Mouse (Mus musculus): ENCODE data around the gene Kcnq4. TPM values are rescaled to one million over a fixed set of nuclear protein-coding genes. Genes with fewer than 3 reads are reported as not detected.

Gene Kcnq4
- polyA plus RNA-seq, 1 experiment, result 2.0 TPM

DNA sequence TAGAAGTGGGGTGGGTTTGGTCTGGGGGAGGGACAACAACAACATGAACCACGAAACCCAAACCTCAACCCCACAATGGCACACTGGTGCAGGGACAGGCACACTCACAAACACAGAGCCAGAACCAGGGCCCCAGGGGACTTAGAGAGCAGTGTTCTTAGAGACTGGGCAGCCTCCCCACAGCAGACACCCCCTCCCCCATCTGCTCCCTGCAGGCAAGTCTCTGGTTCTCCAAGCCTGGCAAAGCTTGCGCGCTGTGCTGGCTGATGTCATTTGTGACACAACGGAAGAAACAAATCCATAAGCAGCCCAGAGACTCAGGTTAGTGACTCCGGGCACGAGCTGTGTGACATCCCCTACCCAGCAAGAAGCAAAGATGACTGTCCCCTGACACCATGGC is 7.1 kb downstream of the Kcnq4 start:
- TF ChIP-seq CTCF (IDR thresholded peaks at IDR 0.05; ENCODE audit: borderline replicate concordance, control insufficient read depth, extremely low read depth, insufficient read depth, low read length, poor library complexity) (no peak), POLR2A (IDR thresholded peaks at IDR 0.05; ENCODE audit: control insufficient read depth, extremely low read depth, insufficient read depth, low read length, poor library complexity) (no peak)
- H3K27me3 ChIP-seq (ENCODE audit: control insufficient read depth, insufficient read depth, low read length), result peaks cover 4% of the 10 kb centered on the region; the same call in 1 of the 2 replicates
- 86% methylated on average over 6 of the region's 6 CpGs for WGBS
- H3K4me1 ChIP-seq (replicated peaks; ENCODE audit: control insufficient read depth, insufficient read depth, low read length), result no peaks in the 10 kb centered on the region
- no peak for DNase-seq
- no peak overlapping the region for H3K4me3 ChIP-seq (ENCODE audit: control insufficient read depth, insufficient read depth, low read length)
- no peaks in the 10 kb centered on the region for H3K36me3 ChIP-seq (ENCODE audit: control insufficient read depth, insufficient read depth, low read length)
- H3K27ac ChIP-seq (ENCODE audit: control insufficient read depth, insufficient read depth, low read length), result no peak overlapping the region

DNA sequence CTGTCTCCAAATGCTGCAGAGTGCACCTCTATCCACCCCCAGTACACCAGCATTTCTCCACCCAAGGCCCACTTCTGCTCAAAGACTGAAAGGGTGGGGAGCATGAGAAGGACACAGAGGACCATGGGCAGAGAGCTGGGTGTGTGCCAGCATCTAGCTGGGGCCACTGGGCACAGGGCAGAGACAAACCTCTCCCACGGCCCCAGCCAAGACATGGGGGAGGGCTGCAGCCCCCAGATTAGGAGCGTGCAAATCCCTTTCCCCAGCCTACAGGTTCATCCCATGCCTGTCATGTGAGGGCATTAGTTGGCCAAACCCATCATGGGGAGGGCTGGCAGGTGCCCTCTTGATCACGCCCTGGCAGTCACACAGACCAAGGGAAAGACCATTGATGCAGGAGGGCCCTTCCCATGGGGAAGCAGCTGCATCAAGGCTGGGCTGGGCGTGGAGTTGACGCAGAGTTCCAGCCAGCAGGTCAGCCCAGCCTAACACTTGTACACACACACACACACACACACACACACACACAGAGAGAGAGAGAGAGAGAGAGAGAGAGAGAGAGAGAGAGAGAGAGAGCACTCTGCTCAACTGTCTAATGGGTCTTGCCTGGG is 14.3 kb downstream of the Kcnq4 start:
- 86% methylated on average over 5 of the region's 5 CpGs for WGBS
- Histone ChIP-seq H3K27me3 (ENCODE audit: control insufficient read depth, insufficient read depth, low read length) (peaks cover 7% of the 10 kb centered on the region), H3K4me3 (ENCODE audit: control insufficient read depth, insufficient read depth, low read length) (no peak overlapping the region), H3K27ac (ENCODE audit: control insufficient read depth, insufficient read depth, low read length) (no peak overlapping the region), H3K36me3 (ENCODE audit: control insufficient read depth, insufficient read depth, low read length) (no peaks in the 10 kb centered on the region), H3K4me1 (replicated peaks; ENCODE audit: control insufficient read depth, insufficient read depth, low read length) (peaks cover 10% of the 10 kb centered on the region)
- TF ChIP-seq CTCF (IDR thresholded peaks at IDR 0.05; ENCODE audit: borderline replicate concordance, control insufficient read depth, extremely low read depth, insufficient read depth, low read length, poor library complexity), result no peak
- TF ChIP-seq POLR2A (IDR thresholded peaks at IDR 0.05; ENCODE audit: control insufficient read depth, extremely low read depth, insufficient read depth, low read length, poor library complexity), result no peak
- DNase-seq, result no peak

DNA sequence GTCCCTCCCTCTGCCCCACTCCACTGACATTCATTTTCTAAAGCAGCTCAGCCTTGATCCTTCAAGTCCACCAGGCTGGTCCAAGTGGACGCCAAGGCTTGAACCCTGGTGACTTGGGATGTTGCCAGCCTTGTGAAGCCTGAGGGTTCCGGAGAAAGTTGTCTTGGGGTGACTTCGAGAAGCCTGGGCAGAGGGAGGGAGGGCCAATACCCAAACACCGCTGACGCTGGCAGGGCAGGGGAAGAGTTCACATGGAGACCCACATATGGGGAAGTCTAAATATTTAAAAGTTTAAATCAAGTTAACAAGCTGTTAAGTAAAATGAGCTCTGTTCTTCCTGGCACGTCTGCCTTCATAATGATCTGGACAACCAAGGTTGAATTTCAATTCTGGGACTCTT is 15.7 kb downstream of the Kcnq4 start:
- Histone ChIP-seq H3K36me3 (ENCODE audit: control insufficient read depth, insufficient read depth, low read length) (no peaks in the 10 kb centered on the region), H3K4me3 (ENCODE audit: control insufficient read depth, insufficient read depth, low read length) (no peak overlapping the region), H3K27me3 (ENCODE audit: control insufficient read depth, insufficient read depth, low read length) (peaks cover 7% of the 10 kb centered on the region), H3K27ac (ENCODE audit: control insufficient read depth, insufficient read depth, low read length) (no peak overlapping the region), H3K4me1 (replicated peaks; ENCODE audit: control insufficient read depth, insufficient read depth, low read length) (peaks cover 10% of the 10 kb centered on the region)
- no peak for DNase-seq
- WGBS, result 76% methylated on average over 6 of the region's 6 CpGs
- TF ChIP-seq POLR2A (IDR thresholded peaks at IDR 0.05; ENCODE audit: control insufficient read depth, extremely low read depth, insufficient read depth, low read length, poor library complexity), result no peak
- no peak for TF ChIP-seq CTCF (IDR thresholded peaks at IDR 0.05; ENCODE audit: borderline replicate concordance, control insufficient read depth, extremely low read depth, insufficient read depth, low read length, poor library complexity)

DNA sequence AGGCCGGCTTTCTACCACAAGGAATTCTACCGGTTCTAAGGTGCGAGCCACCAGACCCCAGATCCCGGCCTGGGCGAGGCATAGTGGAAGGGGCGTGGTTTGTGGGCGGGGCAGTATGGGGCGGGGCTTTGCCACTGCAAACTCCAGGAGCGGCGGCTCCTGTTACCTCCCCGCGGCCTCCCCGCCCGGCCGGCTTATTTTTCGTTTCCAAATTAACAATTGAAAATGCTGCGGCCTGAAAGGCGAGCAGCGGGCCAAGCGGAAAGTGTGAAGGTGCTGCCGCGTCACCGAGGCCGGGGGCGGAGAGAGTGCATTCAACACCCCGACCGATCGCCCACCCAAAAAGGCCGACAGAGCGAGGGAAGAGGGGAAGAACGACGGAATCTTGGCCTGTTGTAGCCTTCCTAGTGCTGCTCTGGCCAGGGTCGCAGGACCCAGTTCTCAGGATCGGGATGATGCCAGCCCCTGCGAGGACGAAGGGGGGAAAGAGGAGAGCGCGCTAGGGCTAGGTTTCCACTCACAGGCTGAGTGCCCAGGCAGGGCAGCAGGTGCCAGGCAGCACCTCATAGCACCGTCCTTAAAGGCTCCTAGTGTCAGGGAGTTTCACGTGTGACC is 17.3 kb downstream of the Kcnq4 start:
- H3K4me3 ChIP-seq (ENCODE audit: control insufficient read depth, insufficient read depth, low read length), result peak overlapping the region; percentile 51
- H3K27ac ChIP-seq (ENCODE audit: control insufficient read depth, insufficient read depth, low read length), result no peak overlapping the region
- TF ChIP-seq POLR2A (IDR thresholded peaks at IDR 0.05; ENCODE audit: control insufficient read depth, extremely low read depth, insufficient read depth, low read length, poor library complexity) (no peak), CTCF (IDR thresholded peaks at IDR 0.05; ENCODE audit: borderline replicate concordance, control insufficient read depth, extremely low read depth, insufficient read depth, low read length, poor library complexity) (no peak)
- peak; percentile 57 for DNase-seq
- H3K36me3 ChIP-seq (ENCODE audit: control insufficient read depth, insufficient read depth, low read length), result no peaks in the 10 kb centered on the region
- H3K4me1 ChIP-seq (replicated peaks; ENCODE audit: control insufficient read depth, insufficient read depth, low read length), result peaks cover 10% of the 10 kb centered on the region
- 1% methylated on average over 40 of the region's 40 CpGs for WGBS
- peaks cover 7% of the 10 kb centered on the region for H3K27me3 ChIP-seq (ENCODE audit: control insufficient read depth, insufficient read depth, low read length)

DNA sequence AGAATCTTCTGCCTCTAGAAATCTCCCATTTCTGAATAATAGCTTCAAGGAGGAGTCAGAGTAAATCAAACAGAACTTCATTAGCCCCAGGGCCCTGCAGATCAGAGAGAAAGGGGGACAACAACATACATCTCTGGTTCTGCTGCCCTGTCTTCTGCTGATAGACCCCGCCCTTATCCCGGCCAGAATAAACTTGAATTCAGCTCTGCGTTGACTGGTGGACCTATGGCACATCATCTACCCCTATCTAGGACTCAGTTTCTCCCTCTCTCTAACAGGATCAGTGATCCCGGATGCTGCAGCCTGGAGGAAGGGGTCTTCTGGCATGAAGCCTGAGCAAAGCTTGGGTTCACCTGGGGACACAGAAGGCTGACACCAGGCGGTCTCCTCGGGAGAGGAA is 17.8 kb downstream of the Kcnq4 start:
- H3K4me3 ChIP-seq (ENCODE audit: control insufficient read depth, insufficient read depth, low read length), result no peak overlapping the region
- DNase-seq, result no peak
- H3K27ac ChIP-seq (ENCODE audit: control insufficient read depth, insufficient read depth, low read length), result no peak overlapping the region
- H3K27me3 ChIP-seq (ENCODE audit: control insufficient read depth, insufficient read depth, low read length), result peaks cover 7% of the 10 kb centered on the region
- no peaks in the 10 kb centered on the region for H3K36me3 ChIP-seq (ENCODE audit: control insufficient read depth, insufficient read depth, low read length)
- TF ChIP-seq CTCF (IDR thresholded peaks at IDR 0.05; ENCODE audit: borderline replicate concordance, control insufficient read depth, extremely low read depth, insufficient read depth, low read length, poor library complexity), result no peak
- no peak for TF ChIP-seq POLR2A (IDR thresholded peaks at IDR 0.05; ENCODE audit: control insufficient read depth, extremely low read depth, insufficient read depth, low read length, poor library complexity)
- 41% methylated on average over 6 of the region's 6 CpGs for WGBS
- peaks cover 10% of the 10 kb centered on the region for H3K4me1 ChIP-seq (replicated peaks; ENCODE audit: control insufficient read depth, insufficient read depth, low read length)

DNA sequence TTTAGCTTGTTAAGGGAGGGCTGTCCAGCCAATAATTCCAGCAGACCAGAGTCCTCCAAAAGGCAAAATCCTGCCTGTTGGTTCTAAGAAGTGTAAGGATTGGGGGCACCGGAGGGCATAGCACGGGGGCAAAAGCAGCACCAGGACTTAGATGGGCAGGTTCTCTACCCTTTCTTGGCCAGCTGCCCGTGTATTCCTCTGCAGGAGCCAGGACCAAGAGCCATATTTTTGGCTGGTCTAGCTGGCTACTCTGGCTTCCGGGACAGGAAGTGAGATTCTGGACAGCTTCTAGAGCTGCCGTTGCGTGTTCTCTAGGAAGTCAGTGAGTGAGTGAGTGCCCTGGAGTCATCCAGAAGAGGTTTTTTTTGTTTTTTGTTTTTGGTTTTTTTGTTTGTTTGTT is 18.3 kb downstream of the Kcnq4 start:
- WGBS, result 66% methylated on average over 6 of the region's 6 CpGs
- H3K4me3 ChIP-seq (ENCODE audit: control insufficient read depth, insufficient read depth, low read length), result no peak overlapping the region
- H3K27me3 ChIP-seq (ENCODE audit: control insufficient read depth, insufficient read depth, low read length), result peaks cover 7% of the 10 kb centered on the region
- DNase-seq, result no peak
- no peak overlapping the region for H3K27ac ChIP-seq (ENCODE audit: control insufficient read depth, insufficient read depth, low read length)
- H3K4me1 ChIP-seq (replicated peaks; ENCODE audit: control insufficient read depth, insufficient read depth, low read length), result peaks cover 10% of the 10 kb centered on the region
- TF ChIP-seq CTCF (IDR thresholded peaks at IDR 0.05; ENCODE audit: borderline replicate concordance, control insufficient read depth, extremely low read depth, insufficient read depth, low read length, poor library complexity), result no peak
- TF ChIP-seq POLR2A (IDR thresholded peaks at IDR 0.05; ENCODE audit: control insufficient read depth, extremely low read depth, insufficient read depth, low read length, poor library complexity), result no peak
- H3K36me3 ChIP-seq (ENCODE audit: control insufficient read depth, insufficient read depth, low read length), result no peaks in the 10 kb centered on the region

Measured in thymus, adult 2 months (tissue).